Mouse (Mus musculus): ENCODE data around the gene Smyd3.

The Smyd3 gene

DNA sequence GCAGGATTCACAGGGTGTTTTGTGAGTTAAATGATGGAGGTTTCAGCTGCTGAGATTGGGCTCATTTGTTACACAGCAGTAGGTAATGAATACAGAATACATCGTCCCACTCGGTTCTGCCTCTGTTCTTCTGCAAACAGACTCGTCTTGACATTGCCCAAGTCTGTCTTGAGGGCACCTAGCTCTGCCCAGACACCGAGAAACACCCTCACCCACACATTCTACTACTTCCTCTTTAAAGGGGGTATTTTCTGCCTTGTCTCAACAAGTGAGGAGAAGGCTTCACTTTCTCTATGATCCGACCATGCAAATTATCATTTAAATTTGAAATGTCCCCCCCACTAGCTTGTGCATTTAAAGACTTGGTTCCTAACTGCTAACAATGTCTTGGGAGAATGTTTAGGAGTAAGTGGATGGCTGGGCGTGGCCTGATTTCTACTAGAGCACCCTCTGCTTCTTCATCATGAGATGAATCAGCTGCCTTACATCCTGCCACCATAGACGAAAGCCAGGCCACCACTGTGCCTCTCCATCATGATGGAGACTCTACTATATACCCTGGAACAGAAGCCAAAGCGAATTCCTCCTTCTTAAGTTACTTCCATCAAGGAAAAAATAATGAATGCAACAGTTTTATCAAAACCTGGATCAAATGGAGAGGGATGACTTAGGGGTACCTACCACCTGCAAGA lies 593.2 kb downstream of the Smyd3 start:
- no peak for DNase-seq

DNA sequence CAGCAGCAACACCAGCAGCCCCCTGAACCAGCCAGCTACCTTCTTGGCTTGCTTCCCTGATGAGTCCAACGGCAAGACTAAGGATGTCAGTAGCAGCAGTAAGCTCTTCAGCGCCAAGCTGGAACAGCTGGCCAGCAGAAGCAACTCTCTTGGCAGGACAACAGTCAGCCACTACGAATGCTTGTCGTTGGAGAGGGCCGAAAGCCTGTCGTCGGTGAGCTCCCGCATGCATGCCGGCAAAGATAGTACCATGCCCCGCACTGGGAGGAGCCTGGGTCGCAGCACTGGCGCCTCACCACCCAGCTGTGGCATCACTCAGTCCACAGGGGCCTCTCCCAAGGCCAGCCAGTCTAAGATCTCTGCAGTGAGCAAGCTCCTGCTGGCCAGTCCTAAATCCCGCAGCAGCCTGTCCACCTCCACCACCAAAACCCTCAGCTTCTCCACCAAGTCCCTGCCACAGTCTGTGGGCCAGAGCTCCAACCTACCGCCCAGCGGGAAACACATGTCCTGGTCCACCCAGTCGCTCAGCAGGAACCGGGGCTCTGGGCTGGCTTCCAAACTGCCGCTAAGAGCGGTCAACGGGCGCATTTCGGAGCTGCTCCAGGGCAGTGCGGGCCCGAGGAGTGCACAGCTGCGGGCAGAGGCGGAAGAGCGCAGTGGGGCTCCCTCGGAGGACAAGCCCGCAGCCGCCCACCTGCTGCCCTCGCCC lies 600.5 kb downstream of the Smyd3 start:
- no peak for DNase-seq

DNA sequence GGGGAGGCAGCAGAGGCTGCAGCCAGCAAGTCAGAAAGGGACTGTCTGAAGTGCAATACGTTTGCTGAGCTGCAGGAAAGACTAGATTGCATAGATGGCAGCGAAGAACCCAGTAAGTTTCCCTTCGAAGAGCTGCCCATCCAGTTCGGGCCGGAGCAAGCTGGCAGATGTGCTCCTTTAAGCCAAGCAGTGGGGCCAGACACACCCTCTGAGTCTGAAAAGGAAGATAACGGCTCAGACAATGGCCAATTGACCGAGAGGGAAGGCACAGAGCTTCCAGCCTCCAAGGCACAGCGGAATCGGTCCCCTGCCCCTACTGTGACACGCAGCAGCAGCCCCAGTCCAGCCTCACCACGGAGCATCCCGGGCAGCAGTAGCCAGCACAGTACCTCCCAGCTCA lies 602.8 kb downstream of the Smyd3 start:
- DNase-seq = no peak

DNA sequence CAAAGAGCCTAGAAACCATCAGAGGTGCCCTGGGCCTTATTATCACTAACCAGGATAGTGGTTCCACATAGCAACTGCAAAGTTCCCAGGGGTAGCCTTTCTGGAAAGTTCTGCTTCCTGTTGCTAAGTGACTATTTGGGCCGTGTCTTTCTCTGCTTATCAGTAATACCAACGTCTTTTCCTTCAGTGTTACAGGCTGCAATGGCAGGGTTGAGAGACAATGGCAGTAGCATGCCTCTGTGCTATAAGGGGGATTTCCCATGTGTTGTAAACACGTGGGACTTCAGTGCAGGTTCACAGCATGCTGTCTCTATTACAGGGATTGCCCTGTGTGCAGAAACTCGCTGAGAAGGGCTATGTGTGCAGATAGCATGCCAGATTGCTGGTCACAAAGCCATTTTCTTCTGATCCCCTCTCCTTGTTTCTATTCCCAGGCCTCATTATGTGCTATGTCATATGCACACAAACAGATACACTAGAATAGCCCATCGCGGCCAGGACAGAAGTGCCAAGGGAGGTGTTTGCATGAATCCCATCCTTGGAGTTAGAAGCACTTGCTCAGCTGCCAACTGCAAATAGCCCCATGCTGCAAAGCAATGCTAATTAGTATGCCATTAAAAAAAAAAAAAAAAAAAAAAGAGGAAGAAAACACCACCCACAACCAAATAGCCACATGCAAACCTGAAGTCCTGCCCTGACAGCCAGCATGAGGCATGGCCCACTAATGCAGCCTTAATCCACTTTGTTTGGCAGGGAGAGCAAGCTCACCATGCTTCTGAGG lies 604.7 kb downstream of the Smyd3 start:
- no peak for DNase-seq

DNA sequence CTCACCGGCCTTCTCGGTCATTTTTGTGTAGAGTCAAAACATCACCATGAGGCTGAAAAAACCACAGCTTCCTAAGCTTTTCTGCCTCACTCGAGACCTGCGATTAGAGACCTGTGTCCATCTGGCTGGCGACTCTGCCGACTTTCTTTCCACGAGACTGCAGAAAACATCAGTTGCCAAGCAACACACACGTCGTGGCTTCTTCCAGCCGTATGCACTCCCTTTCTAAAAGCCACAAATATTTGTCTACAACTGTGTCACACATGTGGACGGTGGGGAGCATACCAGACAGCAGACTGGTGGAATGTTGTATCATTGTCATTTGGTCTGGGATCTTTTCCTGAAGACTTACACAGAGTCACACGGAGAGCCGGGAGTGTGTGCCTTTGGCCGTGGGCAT lies 606.9 kb downstream of the Smyd3 start:
- no peak for DNase-seq

All from thymus, postnatal 4 days (tissue).